Mouse (Mus musculus): ENCODE measurements around the gene Moxd1.

Gene Moxd1

GRCm38 (mm10) chr10:24223449-24224143 lies at the start of gene Moxd1:
Moxd1 (plus strand) TSS chr10:24223517.
- H3K36me3 ChIP-seq (ENCODE audit: control insufficient read depth, insufficient read depth, low read length, poor library complexity, severe bottlenecking), result no peaks in the 10 kb centered on the region; the same call in 1 of the 2 replicates
- DNase-seq (ENCODE audit: low read depth, low spot score), result peak; percentile 5
- no peaks in the 10 kb centered on the region for H3K27me3 ChIP-seq (ENCODE audit: control insufficient read depth, insufficient read depth, low read length, poor library complexity, severe bottlenecking)

DNA sequence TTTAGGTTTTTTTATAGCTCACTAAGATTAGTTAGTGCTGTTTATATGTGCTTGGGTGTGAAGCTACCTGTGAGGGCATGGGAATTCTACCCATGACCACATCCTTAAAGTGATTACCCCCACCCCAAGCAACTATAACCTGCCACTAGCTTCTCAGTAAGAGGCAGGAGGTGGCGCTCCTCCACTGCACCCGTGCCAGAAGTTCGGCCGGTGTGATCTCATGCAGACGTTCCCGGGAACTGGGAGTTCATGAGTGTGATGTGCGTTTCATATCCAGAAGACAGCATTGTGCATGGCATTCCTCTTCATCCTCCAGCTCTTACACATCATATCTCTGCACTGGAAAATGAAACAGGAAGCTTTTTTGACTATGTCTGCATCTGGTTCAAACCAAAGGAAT lies 32.9 kb upstream of the Moxd1 start:
- Histone ChIP-seq H3K27me3 (ENCODE audit: control insufficient read depth, insufficient read depth, low read length, poor library complexity, severe bottlenecking) (no peaks in the 10 kb centered on the region), H3K36me3 (ENCODE audit: control insufficient read depth, insufficient read depth, low read length, poor library complexity, severe bottlenecking) (peaks cover 2% of the 10 kb centered on the region; the same call in 1 of the 2 replicates)
- no peak for DNase-seq (ENCODE audit: low read depth, low spot score)

GRCm38 (mm10) chr10:24191977-24192376 lies 31.3 kb upstream of the Moxd1 start:
- Histone ChIP-seq H3K36me3 (ENCODE audit: control insufficient read depth, insufficient read depth, low read length, poor library complexity, severe bottlenecking) (0 out of 2 replicates have a peak, but pooled peaks cover 2% of the 10 kb centered on the region), H3K27me3 (ENCODE audit: control insufficient read depth, insufficient read depth, low read length, poor library complexity, severe bottlenecking) (no peaks in the 10 kb centered on the region)
- DNase-seq (ENCODE audit: low read depth, low spot score), result no peak

GRCm38 (mm10) chr10:24199303-24199702 lies 24.0 kb upstream of the Moxd1 start:
- H3K36me3 ChIP-seq (ENCODE audit: control insufficient read depth, insufficient read depth, low read length, poor library complexity, severe bottlenecking), result no peaks in the 10 kb centered on the region
- H3K27me3 ChIP-seq (ENCODE audit: control insufficient read depth, insufficient read depth, low read length, poor library complexity, severe bottlenecking), result no peaks in the 10 kb centered on the region
- no peak for DNase-seq (ENCODE audit: low read depth, low spot score)

DNA sequence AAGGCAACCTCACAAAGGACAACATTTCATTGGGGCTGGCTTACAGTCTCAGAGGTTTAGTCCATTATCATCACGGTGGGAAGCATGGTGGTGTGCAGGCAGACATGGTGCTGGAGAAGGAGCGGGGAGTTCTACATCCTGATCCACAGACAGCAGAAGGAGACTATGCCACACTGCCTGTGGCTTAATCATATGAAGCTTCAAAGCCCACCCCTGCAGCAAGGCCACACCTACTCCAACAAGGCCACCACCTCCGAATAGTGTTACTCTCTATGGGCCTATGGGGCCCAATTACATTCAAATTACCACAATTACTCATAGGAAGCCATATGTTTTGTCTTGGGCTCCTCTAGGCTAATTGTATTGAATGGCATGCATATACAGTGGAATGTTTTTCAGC lies 23.2 kb upstream of the Moxd1 start:
- Histone ChIP-seq H3K36me3 (ENCODE audit: control insufficient read depth, insufficient read depth, low read length, poor library complexity, severe bottlenecking) (no peaks in the 10 kb centered on the region), H3K27me3 (ENCODE audit: control insufficient read depth, insufficient read depth, low read length, poor library complexity, severe bottlenecking) (no peaks in the 10 kb centered on the region)
- DNase-seq (ENCODE audit: low read depth, low spot score), result no peak

DNA sequence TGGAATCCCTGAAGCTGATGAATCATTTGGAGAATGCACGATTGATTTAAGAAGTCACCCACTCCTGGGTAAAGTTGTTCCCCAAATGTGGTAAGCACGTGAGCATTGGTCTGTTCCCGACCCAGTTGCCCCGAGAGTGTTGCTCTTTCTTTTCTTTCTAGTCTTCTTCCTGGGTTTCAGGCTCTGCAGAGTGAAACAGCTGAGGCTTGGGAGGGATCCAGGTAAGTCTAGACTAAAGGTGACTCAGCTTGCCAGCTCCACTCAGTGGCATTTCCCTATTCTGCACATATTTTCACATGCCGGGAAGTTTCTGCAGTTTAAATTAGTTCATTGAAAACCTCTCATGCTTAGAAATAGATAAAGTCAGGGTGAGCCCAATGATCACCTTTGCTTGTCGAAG lies 13.2 kb upstream of the Moxd1 start:
- Histone ChIP-seq H3K36me3 (ENCODE audit: control insufficient read depth, insufficient read depth, low read length, poor library complexity, severe bottlenecking) (no peaks in the 10 kb centered on the region), H3K27me3 (ENCODE audit: control insufficient read depth, insufficient read depth, low read length, poor library complexity, severe bottlenecking) (no peaks in the 10 kb centered on the region)
- DNase-seq (ENCODE audit: low read depth, low spot score), result no peak

- no peaks in the 10 kb centered on the region for H3K36me3 ChIP-seq (ENCODE audit: control insufficient read depth, insufficient read depth, low read length, poor library complexity, severe bottlenecking)
- no peak for DNase-seq (ENCODE audit: low read depth, low spot score)
- H3K27me3 ChIP-seq (ENCODE audit: control insufficient read depth, insufficient read depth, low read length, poor library complexity, severe bottlenecking), result no peaks in the 10 kb centered on the region
Observed at GRCm38 (mm10) chr10:24213297-24213696, 10.0 kb upstream of the Moxd1 start.

GRCm38 (mm10) chr10:24217558-24218268 lies 5.6 kb upstream of the Moxd1 start:
- no peaks in the 10 kb centered on the region for H3K27me3 ChIP-seq (ENCODE audit: control insufficient read depth, insufficient read depth, low read length, poor library complexity, severe bottlenecking)
- no peak for DNase-seq (ENCODE audit: low read depth, low spot score)
- no peaks in the 10 kb centered on the region for H3K36me3 ChIP-seq (ENCODE audit: control insufficient read depth, insufficient read depth, low read length, poor library complexity, severe bottlenecking)

DNA sequence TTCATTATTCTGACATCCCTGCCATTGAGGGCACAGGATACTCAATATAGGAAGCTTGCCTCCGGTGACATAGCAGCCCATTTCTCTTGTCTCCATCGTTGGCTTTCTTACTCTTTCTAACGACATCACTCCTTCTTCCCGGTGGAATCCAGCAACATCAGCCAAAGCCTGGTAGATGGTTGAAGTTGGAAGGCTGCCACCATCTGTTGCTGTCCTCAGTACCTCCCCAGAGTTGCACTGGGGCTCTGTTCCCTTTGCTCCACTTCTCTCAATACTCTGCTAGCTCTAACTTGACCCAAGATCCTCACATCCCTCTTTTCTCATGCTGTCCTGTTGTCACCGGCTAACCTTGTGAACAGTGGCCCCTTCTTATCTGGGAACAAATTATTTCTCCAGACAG lies 2.4 kb upstream of the Moxd1 start:
- Histone ChIP-seq H3K27me3 (ENCODE audit: control insufficient read depth, insufficient read depth, low read length, poor library complexity, severe bottlenecking) (no peaks in the 10 kb centered on the region), H3K36me3 (ENCODE audit: control insufficient read depth, insufficient read depth, low read length, poor library complexity, severe bottlenecking) (no peaks in the 10 kb centered on the region; the same call in 1 of the 2 replicates)
- DNase-seq (ENCODE audit: low read depth, low spot score), result no peak

GRCm38 (mm10) chr10:24222911-24223310 lies 406 bp upstream of the Moxd1 start:
- no peak for DNase-seq (ENCODE audit: low read depth, low spot score)
- no peaks in the 10 kb centered on the region; the same call in 1 of the 2 replicates for H3K36me3 ChIP-seq (ENCODE audit: control insufficient read depth, insufficient read depth, low read length, poor library complexity, severe bottlenecking)
- H3K27me3 ChIP-seq (ENCODE audit: control insufficient read depth, insufficient read depth, low read length, poor library complexity, severe bottlenecking), result no peaks in the 10 kb centered on the region

DNA sequence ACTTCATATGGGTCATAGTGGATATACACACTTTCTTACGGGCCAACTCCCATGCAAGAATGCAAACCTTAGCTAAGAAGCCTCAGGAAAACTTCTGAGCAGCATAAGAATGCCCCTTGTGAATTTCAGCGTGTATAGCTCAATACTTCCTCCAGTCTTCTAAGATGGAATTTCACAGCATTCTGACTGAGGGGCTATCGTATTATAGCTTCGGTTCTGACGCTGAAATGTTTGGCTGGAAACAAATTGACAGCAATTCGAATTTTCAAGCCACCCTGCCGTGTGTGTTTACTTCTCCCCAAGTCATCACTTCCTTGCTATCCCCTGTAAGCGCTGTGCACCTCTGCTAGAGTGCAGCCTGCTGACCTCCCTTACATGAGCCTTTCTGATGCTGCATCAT lies 1.3 kb downstream of the Moxd1 start:
- H3K27me3 ChIP-seq (ENCODE audit: control insufficient read depth, insufficient read depth, low read length, poor library complexity, severe bottlenecking), result no peaks in the 10 kb centered on the region
- no peak for DNase-seq (ENCODE audit: low read depth, low spot score)

GRCm38 (mm10) chr10:24228318-24229183 lies 5.2 kb downstream of the Moxd1 start:
- Histone ChIP-seq H3K27me3 (ENCODE audit: control insufficient read depth, insufficient read depth, low read length, poor library complexity, severe bottlenecking) (no peaks in the 10 kb centered on the region), H3K36me3 (ENCODE audit: control insufficient read depth, insufficient read depth, low read length, poor library complexity, severe bottlenecking) (no peaks in the 10 kb centered on the region)
- DNase-seq (ENCODE audit: low read depth, low spot score), result no peak

More for the DNA sequence above, 1.3 kb downstream of the Moxd1 start:
- H3K36me3 ChIP-seq (ENCODE audit: control insufficient read depth, insufficient read depth, low read length, poor library complexity, severe bottlenecking), result no peaks in the 10 kb centered on the region; the same call in 1 of the 2 replicates

- no peak for DNase-seq (ENCODE audit: low read depth, low spot score)
- Histone ChIP-seq H3K27me3 (ENCODE audit: control insufficient read depth, insufficient read depth, low read length, poor library complexity, severe bottlenecking) (no peaks in the 10 kb centered on the region), H3K36me3 (ENCODE audit: control insufficient read depth, insufficient read depth, low read length, poor library complexity, severe bottlenecking) (no peaks in the 10 kb centered on the region)
Observed at GRCm38 (mm10) chr10:24232281-24232680, 9.0 kb downstream of the Moxd1 start.

- Histone ChIP-seq H3K36me3 (ENCODE audit: control insufficient read depth, insufficient read depth, low read length, poor library complexity, severe bottlenecking) (no peaks in the 10 kb centered on the region), H3K27me3 (ENCODE audit: control insufficient read depth, insufficient read depth, low read length, poor library complexity, severe bottlenecking) (no peaks in the 10 kb centered on the region)
- DNase-seq (ENCODE audit: low read depth, low spot score), result peak; percentile 1
Observed at GRCm38 (mm10) chr10:24235426-24236283, 12.3 kb downstream of the Moxd1 start.

Data from splenic B cell, adult 2 months (primary cell).